Mouse (Mus musculus): ENCODE measurements around the gene Ate1. TPM values are rescaled to one million over a fixed set of nuclear protein-coding genes. Genes with fewer than 3 reads are reported as not detected.
A peak's percentile ranks its signal among the peaks of the same experiment; 100 is the strongest.

Ate1 gene
- total RNA-seq, 1 experiment = 25.7 TPM

DNA sequence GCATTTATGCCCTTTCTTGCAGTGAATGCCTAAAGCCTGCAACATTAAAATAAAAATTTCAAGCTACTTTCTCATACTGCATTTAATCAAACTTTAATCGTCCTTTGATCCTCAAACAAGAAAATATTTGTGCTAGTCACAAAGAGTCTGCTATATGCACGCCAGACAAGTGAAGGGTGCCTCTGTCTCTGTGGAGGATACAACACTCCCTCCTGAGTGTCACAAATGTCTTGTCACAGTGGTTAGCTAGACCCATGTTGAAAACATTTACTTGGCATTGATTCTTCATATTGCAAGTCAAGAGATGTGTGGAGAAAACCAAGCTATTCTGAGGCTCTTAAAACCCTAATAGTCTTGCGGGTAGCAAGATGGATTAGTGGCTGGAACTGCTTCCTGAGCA lies 133.9 kb downstream of the Ate1 start:
- no peak overlapping the region for H3K9ac ChIP-seq (ENCODE audit: insufficient read depth, low read depth, low read length, poor library complexity, severe bottlenecking)
- TF ChIP-seq ZC3H11A (IDR thresholded peaks at IDR 0.05; ENCODE audit: borderline replicate concordance, low read depth, low read length) = no peak
- no peak for TF ChIP-seq ZNF384 (IDR thresholded peaks at IDR 0.05; ENCODE audit: low read depth, low read length)
- TF ChIP-seq HCFC1 (IDR thresholded peaks at IDR 0.05; ENCODE audit: borderline replicate concordance, insufficient read depth, low read length) = no peak
- no peak for TF ChIP-seq MAFK (IDR thresholded peaks at IDR 0.05; ENCODE audit: insufficient read depth, low read depth, low read length)
- no peak for TF ChIP-seq CHD2 (IDR thresholded peaks at IDR 0.05; ENCODE audit: low read depth, low read length)
- no peaks in the 10 kb centered on the region for H3K36me3 ChIP-seq (ENCODE audit: control insufficient read depth, insufficient read depth, low read length, poor library complexity, severe bottlenecking)
- H3K27ac ChIP-seq (ENCODE audit: insufficient read depth, low read depth, low read length, poor library complexity, severe bottlenecking) = no peak overlapping the region
- H3K4me3 ChIP-seq (ENCODE audit: insufficient read depth in 1 of 2, low read depth in 1 of 2, low read length in 2 of 2, poor library complexity in 1 of 2, severe bottlenecking in 1 of 2) = no peak overlapping the region
- no peaks in the 10 kb centered on the region for H3K4me1 ChIP-seq (ENCODE audit: control insufficient read depth in 2 of 2, insufficient read depth in 2 of 2, low read length in 2 of 2, poor library complexity in 1 of 2)
- in situ Hi-C loops (cut with MboI; ENCODE audit: low sequenced_read_pairs in 2 of 2, unreplicated experiment in 2 of 2) = loop anchor here (25.0 kb wide), 1 partner anchor 724 kb away; no protein-coding TSS in a partner anchor
- H3K9me3 ChIP-seq (ENCODE audit: control insufficient read depth, insufficient read depth, low read depth, low read length) = no peaks in the 10 kb centered on the region
- no peak for DNase-seq (ENCODE audit: low read depth, low spot score)

- Histone ChIP-seq H3K9ac (ENCODE audit: insufficient read depth, low read depth, low read length, poor library complexity, severe bottlenecking) (no peak overlapping the region), H3K9me3 (ENCODE audit: control insufficient read depth, insufficient read depth, low read depth, low read length) (no peaks in the 10 kb centered on the region), H3K4me3 (ENCODE audit: insufficient read depth in 1 of 2, low read depth in 1 of 2, low read length in 2 of 2, poor library complexity in 1 of 2, severe bottlenecking in 1 of 2) (no peak overlapping the region), H3K4me1 (ENCODE audit: control insufficient read depth in 2 of 2, insufficient read depth in 2 of 2, low read length in 2 of 2, poor library complexity in 1 of 2) (no peaks in the 10 kb centered on the region), H3K27ac (ENCODE audit: insufficient read depth, low read depth, low read length, poor library complexity, severe bottlenecking) (no peak overlapping the region), H3K36me3 (ENCODE audit: control insufficient read depth, insufficient read depth, low read length, poor library complexity, severe bottlenecking) (no peaks in the 10 kb centered on the region)
- no peak for DNase-seq (ENCODE audit: low read depth, low spot score)
- TF ChIP-seq HCFC1 (IDR thresholded peaks at IDR 0.05; ENCODE audit: borderline replicate concordance, insufficient read depth, low read length) (no peak), ZC3H11A (IDR thresholded peaks at IDR 0.05; ENCODE audit: borderline replicate concordance, low read depth, low read length) (no peak), ZNF384 (IDR thresholded peaks at IDR 0.05; ENCODE audit: low read depth, low read length) (no peak), MAFK (IDR thresholded peaks at IDR 0.05; ENCODE audit: insufficient read depth, low read depth, low read length) (no peak), CHD2 (IDR thresholded peaks at IDR 0.05; ENCODE audit: low read depth, low read length) (no peak)
- in situ Hi-C loops (cut with MboI; ENCODE audit: low sequenced_read_pairs in 2 of 2, unreplicated experiment in 2 of 2) = loop anchor here (25.0 kb wide), 1 partner anchor 724 kb away; no protein-coding TSS in a partner anchor
Measured at GRCm38 (mm10) chr7:130385732-130386294, 134.4 kb downstream of the Ate1 start.

DNA sequence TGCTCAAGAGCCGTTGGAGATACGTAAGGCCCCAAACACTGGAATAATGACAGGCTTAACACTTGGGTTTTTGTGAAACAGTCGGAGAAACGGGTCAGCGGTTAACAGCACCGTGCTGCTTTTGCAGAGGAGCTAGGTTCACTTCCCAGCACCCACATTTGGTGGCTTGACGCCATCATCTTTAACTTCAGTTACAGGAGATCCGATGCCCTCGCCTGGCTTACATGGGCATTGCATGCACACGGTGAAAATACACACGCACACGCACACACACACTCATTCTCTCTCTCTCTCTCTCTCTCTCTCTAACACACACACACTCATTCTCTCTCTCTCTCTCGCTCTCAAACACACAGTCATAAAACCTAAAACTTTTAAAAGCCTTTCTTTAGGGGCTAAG lies 138.0 kb downstream of the Ate1 start:
- Histone ChIP-seq H3K36me3 (ENCODE audit: control insufficient read depth, insufficient read depth, low read length, poor library complexity, severe bottlenecking) (no peaks in the 10 kb centered on the region), H3K9ac (ENCODE audit: insufficient read depth, low read depth, low read length, poor library complexity, severe bottlenecking) (no peak overlapping the region), H3K4me1 (ENCODE audit: control insufficient read depth in 2 of 2, insufficient read depth in 2 of 2, low read length in 2 of 2, poor library complexity in 1 of 2) (no peaks in the 10 kb centered on the region), H3K27ac (ENCODE audit: insufficient read depth, low read depth, low read length, poor library complexity, severe bottlenecking) (no peak overlapping the region), H3K4me3 (ENCODE audit: insufficient read depth in 1 of 2, low read depth in 1 of 2, low read length in 2 of 2, poor library complexity in 1 of 2, severe bottlenecking in 1 of 2) (no peak overlapping the region), H3K9me3 (ENCODE audit: control insufficient read depth, insufficient read depth, low read depth, low read length) (no peaks in the 10 kb centered on the region)
- in situ Hi-C loops (cut with MboI; ENCODE audit: low sequenced_read_pairs in 2 of 2, unreplicated experiment in 2 of 2) = loop anchor here (25.0 kb wide), 1 partner anchor 720 kb away; no protein-coding TSS in a partner anchor
- DNase-seq (ENCODE audit: low read depth, low spot score) = no peak
- peak; percentile 45; the same call in 1 of the 2 replicates for TF ChIP-seq ZC3H11A (IDR thresholded peaks at IDR 0.05; ENCODE audit: borderline replicate concordance, low read depth, low read length)
- TF ChIP-seq MAFK (IDR thresholded peaks at IDR 0.05; ENCODE audit: insufficient read depth, low read depth, low read length) = no peak

GRCm38 (mm10) chr7:130381387-130381951 lies 138.7 kb downstream of the Ate1 start:
- in situ Hi-C loops (cut with MboI; ENCODE audit: low sequenced_read_pairs in 2 of 2, unreplicated experiment in 2 of 2) = loop anchor here (25.0 kb wide), 1 partner anchor 719 kb away; no protein-coding TSS in a partner anchor
- no peak overlapping the region for H3K27ac ChIP-seq (ENCODE audit: insufficient read depth, low read depth, low read length, poor library complexity, severe bottlenecking)
- no peaks in the 10 kb centered on the region for H3K4me1 ChIP-seq (ENCODE audit: control insufficient read depth in 2 of 2, insufficient read depth in 2 of 2, low read length in 2 of 2, poor library complexity in 1 of 2)
- no peak for DNase-seq (ENCODE audit: low read depth, low spot score)
- H3K9ac ChIP-seq (ENCODE audit: insufficient read depth, low read depth, low read length, poor library complexity, severe bottlenecking) = no peak overlapping the region
- no peaks in the 10 kb centered on the region for H3K36me3 ChIP-seq (ENCODE audit: control insufficient read depth, insufficient read depth, low read length, poor library complexity, severe bottlenecking)
- H3K4me3 ChIP-seq (ENCODE audit: insufficient read depth in 1 of 2, low read depth in 1 of 2, low read length in 2 of 2, poor library complexity in 1 of 2, severe bottlenecking in 1 of 2) = no peak overlapping the region
- H3K9me3 ChIP-seq (ENCODE audit: control insufficient read depth, insufficient read depth, low read depth, low read length) = no peaks in the 10 kb centered on the region
- TF ChIP-seq CHD2 (IDR thresholded peaks at IDR 0.05; ENCODE audit: low read depth, low read length) = no peak
- no peak for TF ChIP-seq HCFC1 (IDR thresholded peaks at IDR 0.05; ENCODE audit: borderline replicate concordance, insufficient read depth, low read length)
- no peak for TF ChIP-seq ZC3H11A (IDR thresholded peaks at IDR 0.05; ENCODE audit: borderline replicate concordance, low read depth, low read length)
- TF ChIP-seq ZNF384 (IDR thresholded peaks at IDR 0.05; ENCODE audit: low read depth, low read length) = no peak
- TF ChIP-seq MAFK (IDR thresholded peaks at IDR 0.05; ENCODE audit: insufficient read depth, low read depth, low read length) = no peak

All from ES-E14 (cell line).